In the genomic region with DNA sequence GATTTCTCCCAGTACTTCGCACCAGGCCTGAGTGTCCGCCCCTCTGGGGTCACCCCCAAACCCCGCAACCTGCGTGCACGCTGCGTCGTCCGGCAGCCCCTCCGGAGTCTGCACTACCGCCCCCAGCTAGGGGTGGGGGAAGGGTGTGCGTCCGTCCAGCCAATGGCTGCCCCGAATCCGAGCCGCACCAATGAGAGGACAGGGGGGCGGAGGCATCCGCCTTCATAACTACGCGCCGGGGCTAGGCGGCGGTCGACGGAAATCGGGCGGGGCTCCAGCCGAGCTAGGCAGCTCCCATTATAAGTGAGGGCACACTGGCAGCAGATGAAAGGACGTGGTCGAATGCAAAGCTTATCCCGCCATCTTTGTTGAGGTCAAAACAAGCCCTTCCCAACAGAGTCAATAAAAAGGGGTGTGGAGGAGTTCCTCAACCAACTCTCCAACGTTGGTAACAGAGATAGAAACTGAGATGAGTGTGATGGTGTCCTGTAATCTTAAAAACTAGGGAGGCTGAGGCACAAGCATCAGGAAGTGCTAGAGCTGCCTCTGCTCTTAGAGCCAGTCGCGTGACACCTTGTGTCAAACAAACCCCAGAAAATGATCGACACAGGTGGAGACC, we compare ENCODE assay signal across 8 mouse cellular contexts. TPM values are rescaled to one million over a fixed set of nuclear protein-coding genes. Genes with fewer than 3 reads are reported as not detected.
DNase-seq lines count a peak whose midpoint lies in the region; ATAC-seq and TF ChIP-seq lines count a peak whose summit lies in the region.

Gene Rpl18, plus strand, starts transcription at position 368 of the 619 bp plus-strand sequence.

- no peaks in the 10 kb centered on the region for H3K27me3 ChIP-seq in heart, embryonic 14.5 days (ENCODE audit: control insufficient read depth, insufficient read depth, low read length)
- H3K27me3 ChIP-seq in liver, embryonic 14.5 days (ENCODE audit: control insufficient read depth, insufficient read depth, low read length): no peaks in the 10 kb centered on the region
- H3K27me3 ChIP-seq in neural tube, embryonic 11.5 days (ENCODE audit: control insufficient read depth, insufficient read depth, low read length): no peaks in the 10 kb centered on the region
- no peaks in the 10 kb centered on the region for H3K27me3 ChIP-seq in stomach, postnatal 0 days (ENCODE audit: control insufficient read depth, insufficient read depth, low read length)

- no peak for TF ChIP-seq EP300 in liver, embryonic 14.5 days (IDR thresholded peaks at IDR 0.05; ENCODE audit: low read depth)
- no peak for TF ChIP-seq EP300 in stomach, postnatal 0 days (optimal IDR thresholded peaks at IDR 0.05)

- peak; percentile 84 for ATAC-seq in heart, embryonic 14.5 days (ENCODE audit: insufficient number of reproducible peaks, insufficient read depth, low FRiP score, low read depth)
- ATAC-seq in liver, embryonic 14.5 days (ENCODE audit: insufficient read depth): peak; percentile 85
- peak; percentile 92 for ATAC-seq in neural tube, embryonic 11.5 days (ENCODE audit: insufficient read depth, low FRiP score, low TSS enrichment)
- ATAC-seq in stomach, postnatal 0 days (ENCODE audit: low FRiP score, low TSS enrichment): peak; percentile 86

- H3K27ac ChIP-seq in brown adipose tissue, adult 24 weeks (replicated peaks; ENCODE audit: low read depth, low read length): peak within 1 kb of the TSS; percentile 48
- H3K27ac ChIP-seq in heart, embryonic 14.5 days (replicated peaks in 1 of 2; ENCODE audit: control insufficient read depth in 1 of 2, insufficient read depth in 1 of 2, low read depth in 2 of 2, low read length in 2 of 2): peak within 1 kb of the TSS; percentile 1 to 41; a peak in 2 of 4 replicates
- peak within 1 kb of the TSS; percentile 73 for H3K27ac ChIP-seq in liver, embryonic 14.5 days
- H3K27ac ChIP-seq in neural tube, embryonic 11.5 days (ENCODE audit: low read depth, low read length): 0 out of 2 replicates have a peak within 1 kb of the TSS, but pooled peaks have one; percentile 35
- H3K27ac ChIP-seq in stomach, postnatal 0 days (replicated peaks): peak within 1 kb of the TSS; percentile 97

- peaks cover 16% of the 10 kb centered on the region for H3K4me1 ChIP-seq in brown adipose tissue, adult 24 weeks (ENCODE audit: control insufficient read depth, insufficient read depth, insufficient read length, low read length)
- H3K4me1 ChIP-seq in heart, embryonic 14.5 days (ENCODE audit: control insufficient read depth in 2 of 2, insufficient read depth in 2 of 2, low read length in 2 of 2): peaks cover 17 to 44% of the 10 kb centered on the region in 2 experiments
- peaks cover 21 to 26% of the 10 kb centered on the region in 2 experiments for H3K4me1 ChIP-seq in liver, embryonic 14.5 days (replicated peaks; ENCODE audit: control insufficient read depth in 2 of 2, insufficient read depth in 2 of 2, low read length in 1 of 2)
- H3K4me1 ChIP-seq in neural tube, embryonic 11.5 days (ENCODE audit: control insufficient read depth, insufficient read depth, low read length): peaks cover 33% of the 10 kb centered on the region
- peaks cover 13% of the 10 kb centered on the region; the same call in 1 of the 2 replicates for H3K4me1 ChIP-seq in stomach, postnatal 0 days (replicated peaks; ENCODE audit: control insufficient read depth, insufficient read depth)

- no peak for TF ChIP-seq CTCF in liver, embryonic 14.5 days (IDR thresholded peaks at IDR 0.05; ENCODE audit: low read depth)
- TF ChIP-seq CTCF in stomach, postnatal 0 days (IDR thresholded peaks at IDR 0.05; ENCODE audit: low read depth): peak; percentile 20; the same call in 1 of the 2 replicates

- H3K36me3 ChIP-seq in heart, embryonic 14.5 days (ENCODE audit: control insufficient read depth, insufficient read depth, low read length): peaks cover 53% of the 10 kb centered on the region
- peaks cover 25% of the 10 kb centered on the region for H3K36me3 ChIP-seq in liver, embryonic 14.5 days (replicated peaks; ENCODE audit: control insufficient read depth, insufficient read depth, low read depth)
- peaks cover 18% of the 10 kb centered on the region for H3K36me3 ChIP-seq in neural tube, embryonic 11.5 days (ENCODE audit: control insufficient read depth, insufficient read depth, low read length)
- peaks cover 29% of the 10 kb centered on the region for H3K36me3 ChIP-seq in stomach, postnatal 0 days (ENCODE audit: control insufficient read depth, insufficient read depth, low read length)

- H3K4me2 ChIP-seq in heart, embryonic 14.5 days (ENCODE audit: low read length): peak within 1 kb of the TSS; percentile 90
- H3K4me2 ChIP-seq in liver, embryonic 14.5 days (ENCODE audit: low read depth): peak within 1 kb of the TSS; percentile 81
- H3K4me2 ChIP-seq in neural tube, embryonic 11.5 days (ENCODE audit: low read depth): peak within 1 kb of the TSS; percentile 93
- peak within 1 kb of the TSS; percentile 91 for H3K4me2 ChIP-seq in stomach, postnatal 0 days (replicated peaks; ENCODE audit: low read depth)

- DNase-seq in CD4-positive, CD25-positive, alpha-beta regulatory T cell, adult 2 months (ENCODE audit: low read depth, low spot score): peak; percentile 98
- DNase-seq in fibroblast of lung, adult 2 months (ENCODE audit: low read depth): peak; percentile 92
- peak; percentile 98 to 100 for DNase-seq in kidney, postnatal 25 days
- peak; percentile 91 to 93 (median 92) for DNase-seq in liver, embryonic 14.5 days (ENCODE audit: low read depth in 3 of 3, low spot score in 3 of 3)
- DNase-seq in neural tube, embryonic 11.5 days (ENCODE audit: low spot score): peak; percentile 98
- peak; percentile 99 for DNase-seq in stomach, postnatal 0 days (ENCODE audit: low spot score)

- H3K9ac ChIP-seq in heart, embryonic 14.5 days (ENCODE audit: low read length): peak within 1 kb of the TSS; percentile 88
- peak within 1 kb of the TSS; percentile 99 for H3K9ac ChIP-seq in liver, embryonic 14.5 days (replicated peaks)
- peak within 1 kb of the TSS; percentile 64 for H3K9ac ChIP-seq in neural tube, embryonic 11.5 days (ENCODE audit: low read length)
- peak within 1 kb of the TSS; percentile 87 for H3K9ac ChIP-seq in stomach, postnatal 0 days (ENCODE audit: low read length)

- WGBS in heart, embryonic 14.5 days: 8% methylated on average over 34 of the region's 34 CpGs
- WGBS in liver, embryonic 14.5 days (ENCODE audit: insufficient replicate concordance): 7% methylated on average over 34 of the region's 34 CpGs
- 8% methylated on average over 34 of the region's 34 CpGs for WGBS in neural tube, embryonic 11.5 days
- WGBS in stomach, postnatal 0 days: 5% methylated on average over 34 of the region's 34 CpGs

- no peaks in the 10 kb centered on the region for H3K9me3 ChIP-seq in heart, embryonic 14.5 days (ENCODE audit: control insufficient read depth, low read length)
- no peaks in the 10 kb centered on the region for H3K9me3 ChIP-seq in liver, embryonic 14.5 days (ENCODE audit: control insufficient read depth, low read length)
- no peaks in the 10 kb centered on the region for H3K9me3 ChIP-seq in neural tube, embryonic 11.5 days (ENCODE audit: control insufficient read depth, low read length)
- H3K9me3 ChIP-seq in stomach, postnatal 0 days (ENCODE audit: control insufficient read depth, low read length): no peaks in the 10 kb centered on the region

- peak within 1 kb of the TSS; percentile 97 for H3K4me3 ChIP-seq in brown adipose tissue, adult 24 weeks (ENCODE audit: insufficient read depth, low read depth, low read length)
- H3K4me3 ChIP-seq in heart, embryonic 14.5 days (ENCODE audit: control insufficient read depth in 1 of 2, insufficient read depth in 1 of 2, low read depth in 1 of 2, low read length in 2 of 2): peak within 1 kb of the TSS; percentile 58 to 64
- H3K4me3 ChIP-seq in liver, embryonic 14.5 days (ENCODE audit: insufficient read depth in 1 of 2, low read depth in 2 of 2, low read length in 2 of 2): peak within 1 kb of the TSS; percentile 66 to 90
- peak within 1 kb of the TSS; percentile 72 for H3K4me3 ChIP-seq in neural tube, embryonic 11.5 days (ENCODE audit: low read depth, low read length)
- peak within 1 kb of the TSS; percentile 67 for H3K4me3 ChIP-seq in stomach, postnatal 0 days (ENCODE audit: low read depth, low read length)

RNA-seq across cellular contexts. Expression of gene Rpl18, which starts in this region (rescaled TPM):
- polyA plus RNA-seq in brown adipose tissue, adult 24 weeks (2012; ENCODE audit: insufficient read depth, insufficient read length, missing spikeins): 445 and 504 TPM in 2 replicates
- polyA plus RNA-seq in heart, embryonic 14.5 days (2014; fragmentation: Nextera tagmentation; extraction: Ambion mirVana): 666 and 743 TPM in 2 replicates
- polyA plus RNA-seq in liver, embryonic 14.5 days (2012; rRNA removed): 499 and 605 TPM in 2 replicates
- polyA plus RNA-seq in liver, embryonic 14.5 days (2014; fragmentation: Nextera tagmentation; extraction: Ambion mirVana): 832 and 846 TPM in 2 replicates
- 929 and 960 TPM in 2 replicates for polyA plus RNA-seq in neural tube, embryonic 11.5 days (2014; fragmentation: Nextera tagmentation; extraction: Ambion mirVana)
- polyA plus RNA-seq in stomach, postnatal 0 days (2015; fragmentation: Nextera tagmentation; extraction: Ambion mirVana): 893 and 919 TPM in 2 replicates

Comparison
In these comparisons a context has a peak if more than half of its experiments do, and no peak if none do; other contexts are left out.
1. Peak in every context shown above with its lines: DNase-seq, ATAC-seq, H3K4me3 ChIP-seq and H3K27ac ChIP-seq.
2. H3K27ac ChIP-seq: peak in every context shown above with its lines; median percentile 97 in stomach, postnatal 0 days; 73 in liver, embryonic 14.5 days; 48 in brown adipose tissue, adult 24 weeks; 35 in neural tube, embryonic 11.5 days; 21 in heart, embryonic 14.5 days.